Mouse (Mus musculus): ENCODE measurements at regions not wholly inside any gene's neighbourhood (a gene's known extent, or its start where the extent isn't known, plus 50 kb on each side); places are given as distances from the start of the nearest gene placed in this dataset.

DNA sequence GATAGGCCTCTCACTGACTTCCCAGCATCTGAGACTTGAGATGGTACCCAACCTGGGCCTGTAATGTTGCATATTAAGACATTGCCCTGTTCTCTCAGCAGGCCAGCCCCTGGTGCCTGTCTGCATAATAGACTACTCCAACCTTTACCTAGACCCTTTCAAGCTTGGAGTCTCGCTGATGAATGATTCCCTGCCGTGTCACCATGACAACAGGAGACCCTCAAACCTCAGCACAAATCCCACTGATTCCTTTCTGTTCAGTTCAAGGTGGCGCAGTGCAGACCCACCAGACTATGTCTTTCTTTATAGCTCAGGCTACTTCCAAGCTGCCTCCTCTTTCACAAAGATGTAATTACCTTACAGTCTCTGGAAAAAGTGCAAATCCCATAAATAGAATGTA is 172.0 kb downstream of the Dcdc2c start:
- Histone ChIP-seq H3K27me3 (replicated peaks) (no peaks in the 10 kb centered on the region), H3K27ac (no peak overlapping the region), H3K9ac (no peak overlapping the region), H3K36me3 (no peaks in the 10 kb centered on the region), H3K9me3 (replicated peaks) (no peaks in the 10 kb centered on the region), H3K4me2 (no peak overlapping the region), H3K4me3 (no peak overlapping the region), H3K4me1 (no peaks in the 10 kb centered on the region)
- WGBS (ENCODE audit: insufficient replicate concordance) = 72% methylated on average over 3 of the region's 3 CpGs
- ATAC-seq = no peak

DNA sequence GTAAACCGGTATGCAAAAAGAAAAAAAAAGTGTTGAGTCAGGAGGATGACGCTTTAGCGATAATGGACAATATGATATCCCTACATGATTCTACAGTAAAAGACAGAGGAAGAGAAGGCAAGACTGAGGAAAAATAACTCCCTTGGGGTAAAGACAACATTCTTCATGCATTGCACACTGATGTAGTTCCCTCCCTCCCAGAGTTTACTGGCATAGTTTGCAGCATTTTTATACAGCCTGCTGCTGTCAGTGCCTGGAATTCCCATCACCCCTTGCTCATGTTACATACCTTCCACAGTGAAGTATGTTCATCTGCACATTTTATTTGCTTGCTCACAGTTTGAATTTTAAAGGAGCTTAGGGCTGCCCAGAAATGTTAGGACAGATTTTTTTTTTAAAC is 174.2 kb downstream of the Dcdc2c start:
- no peak overlapping the region for H3K4me2 ChIP-seq
- 79% methylated on average over 3 of the region's 3 CpGs for WGBS (ENCODE audit: insufficient replicate concordance)

DNA sequence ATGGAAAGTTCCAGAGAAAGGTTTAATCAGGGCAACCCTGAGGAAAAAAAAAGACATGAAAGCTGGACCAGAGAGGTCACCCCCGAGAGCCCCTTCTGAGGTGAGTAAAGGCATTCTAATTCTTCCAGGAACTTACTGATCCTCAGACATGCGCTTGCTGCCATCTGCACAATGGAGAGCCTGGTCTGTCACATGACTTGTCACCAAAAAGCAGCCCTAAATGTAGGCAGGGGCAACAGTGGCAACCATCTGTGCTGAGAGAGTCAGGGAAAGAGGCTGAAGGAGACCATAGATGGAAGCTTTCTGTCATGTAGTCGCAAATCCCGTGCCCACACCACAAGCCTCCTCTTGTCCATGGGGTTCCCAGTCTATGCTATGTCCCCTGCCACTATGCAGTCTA is 174.8 kb downstream of the Dcdc2c start:
- no peak overlapping the region for H3K4me2 ChIP-seq
- ATAC-seq = no peak
- no peak overlapping the region for H3K27ac ChIP-seq
- H3K4me1 ChIP-seq = no peaks in the 10 kb centered on the region
- H3K9me3 ChIP-seq (replicated peaks) = no peaks in the 10 kb centered on the region
- H3K4me3 ChIP-seq = no peak overlapping the region
- 69% methylated on average over 4 of the region's 4 CpGs for WGBS (ENCODE audit: insufficient replicate concordance)
- no peaks in the 10 kb centered on the region for H3K36me3 ChIP-seq
- no peaks in the 10 kb centered on the region for H3K27me3 ChIP-seq (replicated peaks)
- H3K9ac ChIP-seq = no peak overlapping the region

More for the DNA sequence above, 174.2 kb downstream of the Dcdc2c start:
- Histone ChIP-seq H3K4me3 (no peak overlapping the region), H3K36me3 (no peaks in the 10 kb centered on the region), H3K9me3 (replicated peaks) (no peaks in the 10 kb centered on the region), H3K9ac (no peak overlapping the region), H3K27me3 (replicated peaks) (no peaks in the 10 kb centered on the region), H3K4me1 (no peaks in the 10 kb centered on the region), H3K27ac (no peak overlapping the region)
- ATAC-seq = no peak

DNA sequence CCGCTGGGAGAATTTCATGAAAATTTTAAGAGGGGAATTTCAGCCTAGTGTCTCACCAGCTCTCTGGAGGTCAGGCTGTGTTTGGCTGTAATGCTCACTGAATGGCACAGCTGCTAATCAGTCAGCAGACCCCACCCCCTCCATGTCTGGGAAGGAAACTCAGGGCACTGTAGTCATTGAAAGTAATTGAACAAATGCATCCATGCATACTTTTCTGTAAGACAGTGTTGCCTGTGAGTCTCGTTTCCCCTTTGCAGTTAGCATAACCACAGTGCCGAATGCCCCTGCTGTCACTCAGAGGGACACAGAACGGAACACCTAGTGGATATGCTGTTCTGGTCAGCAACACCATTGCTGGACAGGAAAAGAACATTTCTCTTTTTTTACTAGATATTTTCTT is 175.4 kb downstream of the Dcdc2c start:
- H3K4me3 ChIP-seq = no peak overlapping the region
- H3K27me3 ChIP-seq (replicated peaks) = no peaks in the 10 kb centered on the region
- no peaks in the 10 kb centered on the region for H3K4me1 ChIP-seq
- no peak for ATAC-seq
- no peak overlapping the region for H3K9ac ChIP-seq
- no peak overlapping the region for H3K4me2 ChIP-seq
- WGBS (ENCODE audit: insufficient replicate concordance) = 63% methylated on average over 4 of the region's 4 CpGs
- no peaks in the 10 kb centered on the region for H3K36me3 ChIP-seq
- no peak overlapping the region for H3K27ac ChIP-seq
- H3K9me3 ChIP-seq (replicated peaks) = no peaks in the 10 kb centered on the region

DNA sequence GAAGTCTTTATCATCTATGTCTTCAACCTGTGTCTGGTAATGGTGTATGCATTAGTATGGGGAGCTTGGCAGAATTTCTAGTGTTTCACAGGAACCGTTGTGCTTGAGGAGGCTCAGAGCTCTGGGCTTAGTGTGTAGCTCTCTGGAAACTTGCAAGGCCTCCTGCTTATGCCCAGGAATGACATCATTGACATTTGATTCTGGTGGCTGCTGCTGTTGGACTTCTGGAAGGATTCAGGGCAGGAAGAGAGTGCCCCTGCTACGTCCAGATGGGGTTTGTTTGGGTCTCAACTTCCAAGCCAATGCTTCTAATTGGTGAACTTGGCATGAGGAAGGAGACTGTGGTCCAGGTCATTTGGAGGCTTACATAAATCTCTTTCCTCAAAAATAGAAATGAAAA is 186.9 kb downstream of the Dcdc2c start:
- H3K27ac ChIP-seq = no peak overlapping the region
- H3K4me2 ChIP-seq = no peak overlapping the region
- no peak overlapping the region for H3K9ac ChIP-seq
- H3K4me3 ChIP-seq = no peak overlapping the region
- no peaks in the 10 kb centered on the region for H3K27me3 ChIP-seq (replicated peaks)
- no peaks in the 10 kb centered on the region for H3K9me3 ChIP-seq (replicated peaks)
- no peaks in the 10 kb centered on the region for H3K36me3 ChIP-seq
- 53% methylated on average over 2 of the region's 2 CpGs for WGBS (ENCODE audit: insufficient replicate concordance)
- H3K4me1 ChIP-seq = no peaks in the 10 kb centered on the region
- ATAC-seq = no peak

DNA sequence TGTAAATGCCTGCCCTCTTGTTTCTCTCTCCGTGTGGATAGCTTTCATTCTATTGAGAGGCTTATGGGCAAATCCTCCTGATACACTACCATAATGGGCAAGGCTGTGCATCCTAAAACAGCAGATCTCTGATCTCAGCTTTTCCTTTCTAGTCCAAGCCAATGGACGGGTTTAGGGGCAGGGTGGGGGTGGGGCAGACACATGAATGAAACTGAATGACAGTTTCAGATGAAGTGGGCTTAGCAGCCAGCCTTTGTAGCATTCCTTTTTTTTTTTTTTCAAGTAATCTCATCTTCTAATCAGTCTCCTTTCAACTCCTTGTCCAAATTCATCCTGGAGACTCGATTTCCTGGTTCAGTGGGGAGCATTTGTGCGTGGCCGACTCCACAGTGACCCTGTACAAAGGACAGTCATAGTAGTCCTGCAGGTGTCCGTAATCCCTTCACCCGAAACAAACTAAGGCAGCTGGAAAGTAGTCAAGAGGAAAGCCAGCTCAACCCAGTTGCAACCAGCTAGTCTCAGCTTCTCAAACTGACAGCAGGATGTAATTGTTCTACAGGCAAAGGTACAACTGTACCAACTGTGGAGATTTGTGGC is 193.4 kb downstream of the Dcdc2c start:
- 51% methylated on average over 7 of the region's 7 CpGs for WGBS (ENCODE audit: insufficient replicate concordance)
- no peak overlapping the region for H3K4me3 ChIP-seq
- H3K4me1 ChIP-seq = no peaks in the 10 kb centered on the region
- H3K36me3 ChIP-seq = no peaks in the 10 kb centered on the region
- no peaks in the 10 kb centered on the region for H3K27me3 ChIP-seq (replicated peaks)
- no peak overlapping the region for H3K4me2 ChIP-seq
- H3K27ac ChIP-seq = no peak overlapping the region
- H3K9ac ChIP-seq = no peak overlapping the region
- no peak for ATAC-seq
- H3K9me3 ChIP-seq (replicated peaks) = no peaks in the 10 kb centered on the region

DNA sequence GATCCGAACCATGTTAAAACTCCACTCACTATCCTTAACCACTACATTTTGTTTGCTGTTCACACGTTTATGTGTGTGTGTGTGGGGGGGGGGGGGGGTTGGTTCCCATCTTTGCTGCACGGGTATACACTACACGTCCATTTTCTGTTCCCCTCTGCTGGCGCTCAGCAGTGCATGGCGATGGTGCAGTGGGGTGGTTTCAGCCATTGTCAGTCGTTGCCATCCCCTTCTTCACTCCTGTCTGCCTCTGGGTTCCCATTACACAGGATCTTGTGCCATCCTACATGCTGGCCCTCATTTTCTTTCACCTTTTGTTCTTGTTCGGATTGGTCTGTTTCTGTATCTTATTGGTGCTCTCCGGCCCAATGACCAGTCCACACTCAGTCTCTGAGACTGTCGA is 194.4 kb downstream of the Dcdc2c start:
- Histone ChIP-seq H3K9me3 (replicated peaks) (no peaks in the 10 kb centered on the region), H3K36me3 (no peaks in the 10 kb centered on the region), H3K4me1 (no peaks in the 10 kb centered on the region; the same call in 1 of the 2 replicates), H3K9ac (no peak overlapping the region), H3K4me3 (no peak overlapping the region), H3K27me3 (replicated peaks) (no peaks in the 10 kb centered on the region), H3K27ac (no peak overlapping the region), H3K4me2 (no peak overlapping the region)
- no peak for ATAC-seq
- 69% methylated on average over 10 of the region's 10 CpGs for WGBS (ENCODE audit: insufficient replicate concordance)

DNA sequence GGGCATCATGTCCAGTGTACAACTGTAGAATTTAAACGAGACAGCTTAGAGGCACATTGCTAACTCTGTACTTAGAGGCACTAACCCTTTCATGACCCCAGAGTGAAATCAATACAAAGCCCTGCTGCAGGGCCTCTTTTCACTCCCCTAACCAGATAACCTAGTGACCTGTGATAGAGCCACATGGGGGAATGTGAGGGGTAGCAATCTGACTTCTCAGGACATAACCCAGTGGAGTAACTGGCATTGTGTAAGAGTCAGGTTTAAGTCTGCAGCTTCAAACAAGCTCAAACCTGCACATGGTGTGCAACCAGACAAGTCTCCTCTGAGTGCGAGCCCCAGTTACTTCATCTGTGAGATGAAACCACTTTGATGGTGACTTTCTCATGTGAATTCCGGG is 199.1 kb downstream of the Dcdc2c start:
- Histone ChIP-seq H3K9ac (no peak overlapping the region), H3K27ac (no peak overlapping the region), H3K4me3 (no peak overlapping the region), H3K36me3 (no peaks in the 10 kb centered on the region), H3K4me1 (no peaks in the 10 kb centered on the region; the same call in 1 of the 2 replicates), H3K4me2 (no peak overlapping the region), H3K27me3 (replicated peaks) (no peaks in the 10 kb centered on the region), H3K9me3 (replicated peaks) (no peaks in the 10 kb centered on the region)
- peak; percentile 80 for ATAC-seq
- WGBS (ENCODE audit: insufficient replicate concordance) = 38% methylated on average over 3 of the region's 3 CpGs

DNA sequence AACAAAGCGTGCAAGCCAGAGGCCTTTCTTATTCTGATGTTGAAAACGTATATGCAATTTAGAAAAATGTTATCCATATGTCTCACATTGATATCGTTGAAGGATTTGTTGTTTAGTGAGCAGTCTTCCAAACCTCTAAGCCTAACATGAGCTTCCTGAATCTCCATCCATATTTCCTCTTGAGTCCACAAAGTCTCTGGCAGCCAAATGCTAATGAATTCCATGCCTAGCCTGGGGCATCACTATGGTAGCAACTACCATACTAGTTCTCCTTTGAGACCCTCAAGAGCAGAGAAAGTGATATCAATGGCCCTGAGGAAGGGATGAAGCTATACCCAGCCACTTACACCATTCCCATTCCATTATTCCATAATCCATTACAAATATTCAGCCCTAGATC is 199.6 kb downstream of the Dcdc2c start:
- Histone ChIP-seq H3K27me3 (replicated peaks) (no peaks in the 10 kb centered on the region), H3K36me3 (no peaks in the 10 kb centered on the region), H3K4me3 (no peak overlapping the region), H3K4me2 (no peak overlapping the region), H3K9ac (no peak overlapping the region), H3K27ac (no peak overlapping the region), H3K4me1 (no peaks in the 10 kb centered on the region; the same call in 1 of the 2 replicates), H3K9me3 (replicated peaks) (no peaks in the 10 kb centered on the region)
- ATAC-seq = no peak
- 61% methylated on average over 3 of the region's 3 CpGs for WGBS (ENCODE audit: insufficient replicate concordance)

DNA sequence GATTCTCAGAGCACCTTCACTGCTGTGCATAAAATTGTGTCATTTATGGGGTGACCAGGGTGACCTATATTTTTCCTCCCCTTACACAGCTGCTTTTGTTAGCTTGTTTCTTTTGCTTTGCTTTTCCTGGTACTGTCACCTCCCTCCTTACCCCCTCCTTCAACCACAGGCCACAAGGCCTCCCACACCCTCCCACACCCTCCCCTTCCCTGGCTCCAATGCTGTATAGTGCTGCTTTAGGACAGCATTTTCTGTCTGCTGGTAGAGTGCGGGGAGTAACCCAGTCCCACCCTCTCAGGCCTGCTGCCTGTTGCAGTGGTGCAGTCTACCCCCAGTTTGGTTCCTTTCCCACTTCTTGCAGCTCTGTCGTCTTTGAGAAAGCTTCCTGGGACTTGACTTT is 209.5 kb downstream of the Dcdc2c start:
- H3K27me3 ChIP-seq (replicated peaks) = no peaks in the 10 kb centered on the region
- H3K4me3 ChIP-seq = no peak overlapping the region
- H3K9me3 ChIP-seq (replicated peaks) = no peaks in the 10 kb centered on the region
- no peak overlapping the region for H3K9ac ChIP-seq
- no peak overlapping the region for H3K27ac ChIP-seq
- 46% methylated on average over 2 of the region's 2 CpGs for WGBS (ENCODE audit: insufficient replicate concordance)
- ATAC-seq = no peak
- H3K36me3 ChIP-seq = no peaks in the 10 kb centered on the region
- no peaks in the 10 kb centered on the region for H3K4me1 ChIP-seq
- H3K4me2 ChIP-seq = no peak overlapping the region

DNA sequence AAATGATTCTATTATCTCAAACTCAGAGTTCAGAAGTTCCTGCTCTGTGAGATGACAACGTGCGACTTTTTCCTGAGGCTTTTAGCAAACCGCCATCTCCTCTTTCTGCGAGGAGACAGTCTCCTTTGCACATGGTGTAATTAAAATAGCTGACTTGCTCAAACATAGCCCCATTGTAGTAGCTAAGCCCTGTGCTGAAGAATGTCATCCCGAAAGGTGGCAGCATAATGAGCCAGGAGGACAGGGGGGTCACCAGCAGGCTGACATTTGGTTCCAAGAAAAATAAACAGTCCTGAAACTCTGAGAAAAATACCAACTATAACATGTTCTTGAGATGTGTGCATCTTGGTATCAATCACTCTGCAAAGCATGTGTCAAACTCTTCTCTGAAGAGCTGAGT is 219.6 kb downstream of the Dcdc2c start:
- Histone ChIP-seq H3K27ac (no peak overlapping the region), H3K36me3 (no peaks in the 10 kb centered on the region), H3K9ac (no peak overlapping the region), H3K4me3 (no peak overlapping the region), H3K27me3 (replicated peaks) (no peaks in the 10 kb centered on the region), H3K9me3 (replicated peaks) (no peaks in the 10 kb centered on the region), H3K4me1 (no peaks in the 10 kb centered on the region), H3K4me2 (no peak overlapping the region)
- 59% methylated on average over 5 of the region's 5 CpGs for WGBS (ENCODE audit: insufficient replicate concordance)
- no peak for ATAC-seq

DNA sequence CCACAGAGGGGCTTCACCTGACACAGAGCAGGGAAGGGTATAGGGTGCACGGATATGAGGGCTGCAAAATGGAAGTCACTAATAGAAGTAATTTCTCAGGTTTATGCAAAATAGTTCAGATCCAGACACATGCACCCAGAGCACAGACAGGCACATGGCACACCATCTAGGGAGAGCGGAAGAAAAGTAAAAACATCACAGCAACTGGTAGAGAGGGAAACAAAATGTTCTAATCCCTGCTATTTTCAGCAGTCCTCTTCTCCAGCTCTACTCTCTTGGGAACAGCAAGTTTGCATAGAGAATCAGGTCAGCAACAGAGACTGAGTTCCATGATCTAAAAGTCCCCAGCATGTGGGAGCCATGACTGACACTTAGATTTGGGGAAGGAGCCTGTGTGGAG is 220.4 kb downstream of the Dcdc2c start:
- Histone ChIP-seq H3K36me3 (no peaks in the 10 kb centered on the region), H3K4me2 (no peak overlapping the region), H3K9ac (no peak overlapping the region), H3K4me1 (no peaks in the 10 kb centered on the region), H3K9me3 (replicated peaks) (no peaks in the 10 kb centered on the region), H3K27me3 (replicated peaks) (no peaks in the 10 kb centered on the region), H3K27ac (no peak overlapping the region), H3K4me3 (no peak overlapping the region)
- ATAC-seq = no peak
- 67% methylated on average over 2 of the region's 2 CpGs for WGBS (ENCODE audit: insufficient replicate concordance)

DNA sequence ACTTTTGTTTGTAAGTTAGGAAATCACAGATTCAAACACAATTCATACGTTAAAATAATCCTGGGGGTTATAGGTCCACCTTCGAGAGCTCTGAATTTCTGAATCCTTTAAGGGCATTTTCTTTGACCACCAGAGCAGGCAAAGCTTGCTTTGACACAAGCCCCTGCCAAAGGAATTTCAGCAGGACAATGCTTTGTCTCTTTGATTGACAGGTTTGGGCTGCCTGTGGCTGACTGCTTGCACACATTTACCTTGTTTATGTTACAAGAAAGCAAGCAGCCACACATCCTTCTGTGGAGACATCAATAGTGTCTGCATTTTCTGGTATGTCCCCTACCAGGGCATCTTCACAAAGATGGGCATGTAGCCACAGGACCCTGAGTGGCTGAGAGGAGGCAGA is 228.5 kb downstream of the Dcdc2c start:
- ATAC-seq = no peak
- H3K27ac ChIP-seq = no peak overlapping the region
- H3K9ac ChIP-seq = no peak overlapping the region
- no peaks in the 10 kb centered on the region for H3K4me1 ChIP-seq
- no peaks in the 10 kb centered on the region for H3K27me3 ChIP-seq (replicated peaks)
- WGBS (ENCODE audit: insufficient replicate concordance) = 55% methylated on average over 2 of the region's 2 CpGs
- H3K36me3 ChIP-seq = no peaks in the 10 kb centered on the region
- H3K4me2 ChIP-seq = no peak overlapping the region
- H3K9me3 ChIP-seq (replicated peaks) = no peaks in the 10 kb centered on the region
- H3K4me3 ChIP-seq = no peak overlapping the region
